Mouse (Mus musculus) cortical plate, adult 2 months (tissue): ENCODE measurements around the gene Zcrb1.

ENCODE experiments used
- CTCF ChIP-seq: fragments of 200-500 bp; IDR thresholded peaks from 2 replicates; pipeline ENCODE4 v1.5.1; 2011; ENCODE audit warnings: mild to moderate bottlenecking, control low read depth, low read length; ENCODE audit not compliant: insufficient read depth; ENCODE audit errors: extremely low read depth
- POLR2A ChIP-seq: fragments of 200-500 bp; IDR thresholded peaks from 2 replicates; pipeline ENCODE4 v1.6.1; 2011; ENCODE audit warnings: mild to moderate bottlenecking, low read length, control low read depth; ENCODE audit not compliant: insufficient read depth; ENCODE audit errors: extremely low read depth

- 0 out of 2 replicates have a peak, but pooled peaks have one; percentile 10 for TF ChIP-seq CTCF
- TF ChIP-seq POLR2A, result no peak
Measured at GRCm38 (mm10) chr15:93371838-93372237, 26.3 kb downstream of the Zcrb1 start.
